Mouse (Mus musculus) testis, adult 2 months (tissue): ENCODE results near the gene Rpap3. TPM values are rescaled to one million over a fixed set of nuclear protein-coding genes. Genes with fewer than 3 reads are reported as not detected.

Experiments
- H3K27ac ChIP-seq: fragments of 200-500 bp; 2 replicates; pipeline ENCODE4 v1.5.1; 2012; ENCODE audit warnings: low read depth, low read length; ENCODE audit not compliant: control insufficient read depth, insufficient read depth
- H3K27me3 ChIP-seq: fragments of 200-500 bp; 2 replicates; pipeline ENCODE4 v1.6.1; 2012; ENCODE audit warnings: mild to moderate bottlenecking, low read length, moderate library complexity; ENCODE audit not compliant: control insufficient read depth, insufficient read depth
- H3K36me3 ChIP-seq: fragments of 200-500 bp; 2 replicates; pipeline ENCODE4 v1.6.1; 2012; ENCODE audit warnings: mild to moderate bottlenecking, low read length; ENCODE audit not compliant: control insufficient read depth, insufficient read depth
- H3K4me1 ChIP-seq: fragments of 200-500 bp; 2 replicates; pipeline ENCODE4 v1.6.1; 2012; ENCODE audit warnings: low read length; ENCODE audit not compliant: control insufficient read depth, insufficient read depth
- H3K4me3 ChIP-seq: fragments of 200-500 bp; 2 replicates; pipeline ENCODE4 v1.5.1; 2012; ENCODE audit warnings: low read depth, mild to moderate bottlenecking, low read length, moderate library complexity, mixed read lengths; ENCODE audit not compliant: control insufficient read depth
- CTCF ChIP-seq: fragments of 200-500 bp; IDR thresholded peaks from 2 replicates; pipeline ENCODE4 v1.5.1; 2012; ENCODE audit warnings: low read depth, mild to moderate bottlenecking, inconsistent platforms, low read length, moderate library complexity; ENCODE audit not compliant: control insufficient read depth, insufficient read depth, insufficient replicate concordance
- POLR2A ChIP-seq: fragments of 200-500 bp; IDR thresholded peaks from 2 replicates; pipeline ENCODE4 v1.6.1; 2012; ENCODE audit warnings: low read depth, mild to moderate bottlenecking, inconsistent platforms, low read length, moderate library complexity; ENCODE audit not compliant: control insufficient read depth
- polyA plus RNA-seq: library from polyadenylated mRNA; depleted of rRNA; stranded (reverse); fragments of >200 nt; gene quantifications from 2 replicates; pipeline ENCODE4 v1.2.3, GENCODE M21; 2012

Gene Rpap3
- polyA plus RNA-seq, 1 experiment = 3.7 TPM

- H3K36me3 ChIP-seq = no peaks in the 10 kb centered on the region
- no peaks in the 10 kb centered on the region for H3K27me3 ChIP-seq
- no peak overlapping the region for H3K27ac ChIP-seq
- TF ChIP-seq CTCF = no peak
- no peak for TF ChIP-seq POLR2A
- H3K4me1 ChIP-seq = peaks cover 7% of the 10 kb centered on the region
- no peak overlapping the region for H3K4me3 ChIP-seq
These were observed 24.7 kb upstream of the Rpap3 start for GRCm38 (mm10) chr15:97730365-97730764.

- no peaks in the 10 kb centered on the region for H3K27me3 ChIP-seq
- TF ChIP-seq POLR2A (no peak), CTCF (no peak)
- H3K4me3 ChIP-seq = no peak overlapping the region
- peaks cover 13% of the 10 kb centered on the region for H3K4me1 ChIP-seq
- no peaks in the 10 kb centered on the region for H3K36me3 ChIP-seq
- H3K27ac ChIP-seq = peak overlapping the region; percentile 69
These were observed 23.2 kb upstream of the Rpap3 start for GRCm38 (mm10) chr15:97728804-97729203.

- no peak for TF ChIP-seq CTCF
- TF ChIP-seq POLR2A = no peak
These were observed 22.8 kb upstream of the Rpap3 start for GRCm38 (mm10) chr15:97728394-97728793.

GRCm38 (mm10) chr15:97727520-97727919 is 21.9 kb upstream of the Rpap3 start:
- no peaks in the 10 kb centered on the region for H3K36me3 ChIP-seq
- no peaks in the 10 kb centered on the region for H3K27me3 ChIP-seq
- H3K27ac ChIP-seq = peak overlapping the region; percentile 22
- H3K4me3 ChIP-seq = no peak overlapping the region
- peaks cover 15% of the 10 kb centered on the region for H3K4me1 ChIP-seq
- no peak for TF ChIP-seq POLR2A
- no peak for TF ChIP-seq CTCF

More at GRCm38 (mm10) chr15:97728394-97728793, 22.8 kb upstream of the Rpap3 start:
- Histone ChIP-seq H3K4me1 (peaks cover 15% of the 10 kb centered on the region), H3K36me3 (no peaks in the 10 kb centered on the region), H3K27me3 (no peaks in the 10 kb centered on the region), H3K4me3 (no peak overlapping the region), H3K27ac (peak overlapping the region; percentile 69)

GRCm38 (mm10) chr15:97727048-97727447 is 21.4 kb upstream of the Rpap3 start:
- TF ChIP-seq POLR2A (no peak), CTCF (no peak)
- peaks cover 15% of the 10 kb centered on the region for H3K4me1 ChIP-seq
- no peaks in the 10 kb centered on the region for H3K36me3 ChIP-seq
- peak overlapping the region; percentile 65 for H3K27ac ChIP-seq
- H3K27me3 ChIP-seq = no peaks in the 10 kb centered on the region
- no peak overlapping the region for H3K4me3 ChIP-seq

- Histone ChIP-seq H3K36me3 (no peaks in the 10 kb centered on the region), H3K4me3 (no peak overlapping the region), H3K27ac (peak overlapping the region; percentile 88), H3K4me1 (peaks cover 15% of the 10 kb centered on the region), H3K27me3 (no peaks in the 10 kb centered on the region)
- TF ChIP-seq CTCF (no peak), POLR2A (no peak)
These were observed 20.7 kb upstream of the Rpap3 start for GRCm38 (mm10) chr15:97726310-97726709.

GRCm38 (mm10) chr15:97725198-97725785 is 19.7 kb upstream of the Rpap3 start:
- H3K27me3 ChIP-seq = no peaks in the 10 kb centered on the region
- TF ChIP-seq CTCF (no peak), POLR2A (no peak)
- no peak overlapping the region for H3K4me3 ChIP-seq
- H3K4me1 ChIP-seq = peaks cover 15% of the 10 kb centered on the region
- no peaks in the 10 kb centered on the region for H3K36me3 ChIP-seq
- H3K27ac ChIP-seq = peak overlapping the region; percentile 88
